Mouse (Mus musculus) stomach, postnatal 0 days (tissue): ENCODE results near the gene Opn4.

ENCODE experiments used
- CTCF ChIP-seq: IDR thresholded peaks from 2 replicates; pipeline ENCODE4 v1.5.1; 2016; ENCODE audit warnings: antibody characterized with exemption, low read depth, mild to moderate bottlenecking, moderate library complexity
- EP300 ChIP-seq: optimal IDR thresholded peaks from 2 replicates; pipeline ENCODE3; 2016; ENCODE audit warnings: antibody characterized with exemption

- TF ChIP-seq CTCF (no peak), EP300 (no peak)
Measured at GRCm38 (mm10) chr14:34615082-34615481, 15.1 kb upstream of the Opn4 start.
